Mouse (Mus musculus) gastrocnemius, postnatal 14 days (tissue): ENCODE results near the gene Ubb. TPM values are rescaled to one million over a fixed set of nuclear protein-coding genes. Genes with fewer than 3 reads are reported as not detected.
A peak's percentile ranks its signal among the peaks of the same experiment; 100 is the strongest.

Source experiments
- DNase-seq: peaks from one replicate; pipeline ENCODE4 v3.0.0; 2021; ENCODE audit warnings: mixed read lengths
- intact Hi-C: fragments of 180-260 bp; cut with DNase I; formaldehyde crosslinking; loops from one replicate; pipeline ENCODE4 v1.15.1; 2025; ENCODE audit warnings: low total_unique reads
- total RNA-seq, 2 experiments: library from RNA; stranded (reverse); gene quantifications; 2 replicates each; pipeline ENCODE4 v1.2.3; 2021

The Ubb gene
- total RNA-seq, 2 experiments from 2014 or later = 1,001 to 1,005 TPM

DNA sequence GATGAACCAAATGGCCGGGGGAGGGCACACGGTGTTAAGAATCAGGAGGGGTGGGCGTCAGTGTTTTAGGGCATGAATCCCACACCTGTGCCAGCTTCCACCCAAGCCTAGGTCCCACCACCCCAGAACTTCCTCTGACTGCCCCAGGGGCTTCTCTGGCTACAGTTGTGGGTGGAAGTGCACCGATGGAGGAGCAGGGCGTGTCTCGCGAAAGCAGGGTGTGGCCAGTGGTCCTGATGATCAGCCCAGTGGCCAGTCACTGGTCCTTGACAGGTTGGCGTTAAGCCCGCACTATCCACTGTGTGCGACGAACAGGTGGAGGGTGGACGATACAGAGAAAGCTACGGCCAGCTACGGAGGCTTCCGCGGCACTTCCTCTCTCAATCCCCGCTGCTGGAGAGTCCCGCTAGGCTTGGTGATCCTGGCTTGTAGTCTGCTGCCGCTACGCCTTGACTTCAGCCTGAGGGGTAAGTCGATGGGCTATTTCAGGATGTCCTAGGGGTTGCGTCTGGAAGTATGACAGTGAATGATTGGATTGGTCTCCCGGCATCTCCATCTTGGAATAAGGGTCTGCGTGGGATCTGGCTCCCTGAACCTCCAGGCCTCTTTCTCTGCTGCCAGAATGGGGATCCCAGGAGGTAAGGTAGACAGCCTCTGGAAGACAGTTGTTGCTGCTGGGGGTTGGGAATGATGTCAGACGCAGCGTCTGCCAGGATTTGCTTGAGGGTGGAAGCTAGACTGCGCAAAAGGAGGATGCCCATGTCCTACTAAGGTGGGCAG, 24.9 kb downstream of the Ubb start:
- intact Hi-C loops = no loop called here
- DNase-seq = peak; percentile 54

GRCm38 (mm10) chr11:62576530-62577152, 25.7 kb downstream of the Ubb start:
- peak; percentile 16 for DNase-seq
- intact Hi-C loops = no loop called here

GRCm38 (mm10) chr11:62583031-62583430, 32.1 kb downstream of the Ubb start:
- no peak for DNase-seq
- intact Hi-C loops = no loop called here

GRCm38 (mm10) chr11:62584671-62585206, 33.8 kb downstream of the Ubb start:
- DNase-seq = no peak
- intact Hi-C loops = no loop called here

DNA sequence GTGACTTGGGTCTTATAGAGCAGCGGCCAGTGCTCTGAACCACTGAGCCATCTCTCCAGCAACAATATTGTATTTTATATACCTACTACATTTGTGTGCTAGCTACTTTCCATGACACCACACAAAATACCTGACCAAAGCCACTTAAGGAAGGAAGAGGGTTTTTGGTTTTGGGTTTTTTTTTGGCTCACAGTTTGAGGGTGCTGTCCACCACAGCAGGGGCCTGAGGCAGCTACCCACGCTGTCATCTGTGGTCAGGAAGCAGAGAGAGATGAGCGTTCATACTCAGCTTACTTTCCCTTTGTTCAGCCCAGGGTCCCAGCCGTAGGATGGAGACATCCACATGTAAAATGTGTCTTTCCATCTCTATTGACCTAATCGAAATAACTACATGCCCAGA, 36.1 kb downstream of the Ubb start:
- DNase-seq = no peak
- intact Hi-C loops = no loop called here

DNA sequence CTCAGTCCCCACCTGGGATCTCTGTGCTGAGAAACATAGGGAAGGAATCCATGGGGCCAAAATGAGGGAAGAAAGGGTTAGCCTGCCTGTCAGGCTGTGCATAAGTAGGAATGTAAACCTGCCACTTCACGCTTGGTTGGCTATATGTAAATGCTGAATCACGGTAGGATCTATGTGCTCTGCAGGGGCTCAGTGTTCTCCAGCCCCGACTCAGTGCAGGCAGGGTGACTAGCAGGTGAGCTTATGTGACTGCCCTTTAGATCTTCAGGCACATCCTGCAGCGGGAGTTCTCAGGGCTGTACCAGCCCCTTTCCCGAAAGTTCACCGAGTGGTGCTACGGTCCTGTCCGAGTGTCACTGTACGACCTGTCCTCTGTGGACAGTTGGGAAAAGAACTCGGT, 38.4 kb downstream of the Ubb start:
- intact Hi-C loops = no loop called here
- DNase-seq = no peak

GRCm38 (mm10) chr11:62591026-62591425, 40.1 kb downstream of the Ubb start:
- no peak for DNase-seq
- intact Hi-C loops = no loop called here

DNA sequence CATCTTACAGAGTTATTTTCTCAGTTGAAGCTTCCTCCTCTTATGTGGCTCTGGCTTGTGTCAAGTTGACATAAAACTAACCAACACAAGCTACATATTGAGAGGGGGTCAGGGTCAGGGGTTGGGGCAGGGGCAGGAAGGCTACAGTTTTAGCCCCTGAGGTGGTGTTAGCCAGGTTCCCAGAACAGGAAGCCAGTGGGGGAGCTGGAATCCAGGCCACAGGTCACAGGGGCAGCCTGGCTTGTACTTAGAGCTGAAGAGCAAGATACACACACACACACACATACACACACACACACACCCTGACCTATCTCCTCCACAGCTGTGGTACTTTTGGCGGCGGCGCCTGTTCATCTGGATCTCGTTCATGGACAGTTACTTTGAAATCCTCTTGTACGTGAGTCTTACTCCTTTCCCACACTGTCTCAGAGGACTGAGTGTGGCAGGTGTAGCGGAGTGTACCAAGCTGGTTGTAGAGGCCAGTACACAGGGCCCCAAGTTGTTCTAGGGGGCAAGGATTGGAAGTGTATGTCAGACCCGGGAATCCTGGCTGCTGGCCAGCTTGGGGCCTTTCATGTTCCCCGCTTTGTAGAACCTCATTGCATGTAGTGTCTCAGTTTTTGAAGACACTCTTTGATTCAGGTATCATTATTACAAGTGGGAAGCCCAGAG, 41.1 kb downstream of the Ubb start:
- DNase-seq = no peak
- intact Hi-C loops = no loop called here

- intact Hi-C loops = no loop called here
Measured at GRCm38 (mm10) chr11:62598571-62598970, 47.6 kb downstream of the Ubb start.

DNA sequence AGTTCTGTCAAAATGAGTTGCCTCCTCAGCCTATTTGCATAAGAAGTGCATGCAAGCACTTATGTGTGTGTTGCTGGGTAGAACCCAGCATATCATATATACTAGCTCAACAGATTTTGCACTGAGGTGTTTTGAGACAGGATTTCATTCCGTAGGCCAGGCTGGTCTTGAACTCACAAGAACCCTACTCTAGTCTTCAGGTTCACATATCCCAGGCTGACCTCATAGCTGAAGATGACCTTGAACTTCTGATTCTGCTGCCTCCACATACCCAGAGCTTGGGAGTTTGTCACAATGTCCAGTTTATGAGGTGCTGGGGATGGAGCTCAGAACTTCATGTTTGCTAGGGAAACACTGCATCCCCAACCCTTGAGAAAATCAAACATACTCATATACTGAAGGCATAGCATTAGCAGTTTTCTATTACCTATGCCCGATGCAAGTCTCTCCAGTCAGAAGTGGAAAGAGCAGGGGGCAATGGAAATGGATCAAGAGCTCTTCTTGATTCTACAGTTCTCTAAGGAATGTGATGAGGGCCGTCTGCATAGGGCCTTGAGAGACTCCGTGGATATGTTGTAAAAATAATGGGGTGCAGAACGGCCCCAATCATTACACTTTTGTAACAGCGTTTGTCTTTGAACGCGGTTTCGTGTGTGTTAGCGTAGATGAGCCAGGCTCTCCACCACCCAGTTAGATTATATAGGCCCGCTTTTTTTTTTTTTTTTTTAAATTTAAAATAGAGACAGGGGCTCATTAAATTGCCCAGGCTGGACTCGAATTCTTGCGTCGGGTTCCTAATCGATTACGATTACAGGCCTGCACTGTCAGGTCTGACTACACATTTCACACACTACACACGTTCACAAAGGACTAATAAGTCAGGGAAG, 51.0 kb downstream of the Ubb start:
- intact Hi-C loops = no loop called here
- no peak for DNase-seq

More at GRCm38 (mm10) chr11:62598571-62598970, 47.6 kb downstream of the Ubb start:
- DNase-seq = no peak

Other genes starting within 250 kb of the Ubb start
- gene Pigl, start 92.7 kb upstream of the Ubb start, total RNA-seq = 1 to 10 TPM; 2.7 to 3.0 TPM
- 100 to 1,000 TPM; 109 to 116 TPM for gene Ncor1, start 92.6 kb upstream of the Ubb start, total RNA-seq
- gene Cenpv, start 11.9 kb upstream of the Ubb start, total RNA-seq = 10 to 100 TPM; 15.4 to 20.4 TPM
- gene Trpv2, start 23.3 kb downstream of the Ubb start, total RNA-seq = 1 to 10 TPM; 1.7 to 2.4 TPM
- gene Lrrc75a, start 97.4 kb downstream of the Ubb start, total RNA-seq = 1 to 10 TPM; 7.2 to 8.8 TPM
- 1 to 10 TPM; 5.5 to 7.8 TPM for gene Mmgt2, start 97.5 kb downstream of the Ubb start, total RNA-seq
- gene Zfp287, start 180.7 kb downstream of the Ubb start, total RNA-seq = 1 to 10 TPM; 1.7 TPM
- not detected for gene Gm10428, start 201.9 kb downstream of the Ubb start, total RNA-seq
- gene Zfp286, start 238.3 kb downstream of the Ubb start, total RNA-seq = 1 to 10 TPM in 1 of 2 experiments, under 1 TPM in 1; 0.95 to 1.8 TPM